Mouse (Mus musculus): Measurements from ENCODE around the gene Acacb. TPM values are rescaled to one million over a fixed set of nuclear protein-coding genes. Genes with fewer than 3 reads are reported as not detected.

Gene Acacb
- total RNA-seq, 4 experiments from 2014 or later, result 5.5 to 7.8 (median 6.4) TPM

DNA sequence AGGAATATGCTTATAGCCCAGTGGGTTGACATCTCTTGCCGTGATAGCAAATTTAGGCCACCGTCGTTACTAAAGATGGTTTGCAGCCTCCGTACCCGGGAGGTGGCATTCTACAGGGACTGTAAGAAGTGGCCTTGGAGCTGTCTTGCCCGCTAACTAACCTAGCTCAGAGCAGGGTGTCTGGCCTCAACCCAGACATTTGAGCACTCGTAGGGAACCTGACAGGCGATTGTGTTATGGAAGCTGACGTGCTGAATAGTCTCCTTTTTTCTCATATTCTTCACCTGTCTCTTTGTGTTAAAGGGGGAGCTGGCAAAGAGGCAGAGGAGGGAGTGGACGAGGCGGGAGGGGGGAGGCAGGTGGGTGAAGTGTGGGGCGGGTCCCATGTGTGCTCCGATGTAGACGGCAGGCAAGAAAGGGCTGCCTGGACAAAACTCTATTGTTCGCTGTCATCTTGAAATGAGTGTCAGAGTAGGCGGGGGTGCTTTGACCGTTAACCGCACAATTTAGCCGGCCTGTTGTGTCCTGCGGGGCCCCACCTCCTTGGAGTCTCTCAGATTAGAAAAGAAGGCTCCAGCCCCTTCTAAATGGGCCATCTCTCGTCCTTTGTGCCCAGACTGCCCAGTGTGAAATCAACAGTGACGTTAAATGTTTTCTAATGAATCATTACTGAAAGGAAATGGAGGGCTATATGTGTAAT, 153.0 kb downstream of the Acacb start:
- DNase-seq (ENCODE audit: low spot score in 2 of 2), result no peak

- no peak for DNase-seq (ENCODE audit: low spot score in 2 of 2)
Measured at GRCm38 (mm10) chr5:114299883-114300610, 153.7 kb downstream of the Acacb start.

Other genes starting within 250 kb of the Acacb start
- gene Coro1c, start 237.8 kb upstream of the Acacb start, total RNA-seq (2022), result 10 to 100 TPM; 76.3 to 95.4 (median 86.2) TPM
- gene Ssh1, start 152.6 kb upstream of the Acacb start, total RNA-seq (2022), result 10 to 100 TPM; 25.6 to 29.5 (median 27.1) TPM
- under 1 TPM in 1 of 4 experiments, not detected in 3; 0.30 TPM for gene Dao, start 142.8 kb upstream of the Acacb start, total RNA-seq (2022)
- 10 to 100 TPM; 36.5 to 43.3 (median 42.3) TPM for gene Usp30, start 81.1 kb upstream of the Acacb start, total RNA-seq (2022)
- 100 to 1,000 TPM; 160 to 171 (median 163) TPM for gene Svop, start 55.0 kb upstream of the Acacb start, total RNA-seq (2022)
- gene Alkbh2, start 18.3 kb upstream of the Acacb start, total RNA-seq (2022), result 1 to 10 TPM; 4.7 to 9.3 (median 5.9) TPM
- 1 to 10 TPM; 2.1 to 3.7 (median 3.2) TPM for gene Ung, start 16.1 kb upstream of the Acacb start, total RNA-seq (2022)
- not detected for gene Foxn4, start 127.3 kb downstream of the Acacb start, total RNA-seq (2022)
- gene Myo1h, start 142.6 kb downstream of the Acacb start, total RNA-seq (2022), result 1 to 10 TPM; 2.1 to 2.6 (median 2.4) TPM
- gene Kctd10, start 234.0 kb downstream of the Acacb start, total RNA-seq (2022), result 10 to 100 TPM; 53.3 to 58.4 (median 56.9) TPM
- 10 to 100 TPM; 82.5 to 88.8 (median 85.0) TPM for gene Ube3b, start 234.1 kb downstream of the Acacb start, total RNA-seq (2022)